Mouse (Mus musculus) adrenal gland (tissue): ENCODE results near the gene Irs3.
"Not testable (repeated sequence)": the region's sequence is repeated elsewhere in the genome, so short reads cannot be mapped to it uniquely, and the experiment has no call there.

ENCODE experiments used
- intact Hi-C: fragments of 180-260 bp; cut with DNase I; formaldehyde crosslinking; loops from one replicate; pipeline ENCODE4 v1.15.1; 2025

Gene Irs3

GRCm38 (mm10) chr5:137628498-137629305 is 16.8 kb downstream of the Irs3 start, which contains the start of the genes Fbxo24, Lrch4 and Gm20605:
Gene Fbxo24, minus strand, starts transcription at chr5:137629002.
Gene Lrch4, plus strand, starts transcription at chr5:137629121.
Gene Gm20605, plus strand, starts transcription at chr5:137629175.
- intact Hi-C loops, result no loop called here

- intact Hi-C loops, result no loop called here
Observed at GRCm38 (mm10) chr5:137627991-137628390, 17.5 kb downstream of the Irs3 start.

GRCm38 (mm10) chr5:137623937-137624530 is 21.5 kb downstream of the Irs3 start:
- intact Hi-C loops, result no loop called here

GRCm38 (mm10) chr5:137615347-137615746 is 30.2 kb downstream of the Irs3 start:
- intact Hi-C loops, result no loop called here

- intact Hi-C loops, result not testable (repeated sequence)
Observed at GRCm38 (mm10) chr5:137614921-137615320, 30.6 kb downstream of the Irs3 start.

- intact Hi-C loops, result no loop called here
Observed at GRCm38 (mm10) chr5:137613550-137613949, 32.0 kb downstream of the Irs3 start, which contains the start of gene Pcolce. Gene Pcolce, minus strand, starts transcription at chr5:137613784.

GRCm38 (mm10) chr5:137613076-137613475 is 32.4 kb downstream of the Irs3 start:
- intact Hi-C loops, result no loop called here

- intact Hi-C loops, result no loop called here
Observed at GRCm38 (mm10) chr5:137611245-137611602, 34.3 kb downstream of the Irs3 start.

GRCm38 (mm10) chr5:137610548-137611244 is 34.8 kb downstream of the Irs3 start:
- intact Hi-C loops, result no loop called here

- intact Hi-C loops, result no loop called here
Observed at GRCm38 (mm10) chr5:137610056-137610455, 35.5 kb downstream of the Irs3 start.

- intact Hi-C loops, result no loop called here
Observed at GRCm38 (mm10) chr5:137609292-137609691, 36.2 kb downstream of the Irs3 start.

GRCm38 (mm10) chr5:137608654-137609190 is 36.8 kb downstream of the Irs3 start:
- intact Hi-C loops, result no loop called here

- intact Hi-C loops, result no loop called here
Observed at GRCm38 (mm10) chr5:137607860-137608653, 37.5 kb downstream of the Irs3 start.

GRCm38 (mm10) chr5:137601365-137601729 is 44.2 kb downstream of the Irs3 start:
- intact Hi-C loops, result loop anchor here (5.0 kb wide), 1 partner anchor 41 kb away; the partner anchor contains the start of gene Sap25

- intact Hi-C loops, result loop anchor here (5.0 kb wide), 1 partner anchor 42 kb away; the partner anchor contains the start of gene Sap25
Observed at GRCm38 (mm10) chr5:137600619-137601364, 44.7 kb downstream of the Irs3 start, which contains the start of gene Mospd3. Gene Mospd3, minus strand, starts transcription at chr5:137601058.

- intact Hi-C loops, result loop anchor here (5.0 kb wide), 1 partner anchor 42 kb away; the partner anchor contains the start of gene Sap25
Observed at GRCm38 (mm10) chr5:137600281-137600618, 45.3 kb downstream of the Irs3 start.

GRCm38 (mm10) chr5:137599600-137599999 is 45.9 kb downstream of the Irs3 start:
- intact Hi-C loops, result no loop called here

GRCm38 (mm10) chr5:137598100-137598826 is 47.3 kb downstream of the Irs3 start:
- intact Hi-C loops, result no loop called here

GRCm38 (mm10) chr5:137597625-137598024 is 47.9 kb downstream of the Irs3 start:
- intact Hi-C loops, result no loop called here
